Mouse (Mus musculus) limb, embryonic 14.5 days (tissue): ENCODE results near the gene Rbm34. TPM values are rescaled to one million over a fixed set of nuclear protein-coding genes. Genes with fewer than 3 reads are reported as not detected.

Experiments
- ATAC-seq: fragments of 200-750 bp; cut with Nextera tagmentation; 2 replicates; pipeline ENCODE4 v1.8.0; 2017; ENCODE audit warnings: low read depth, moderate number of reproducible peaks, moderate TSS enrichment; ENCODE audit not compliant: low FRiP score
- DNase-seq: peaks from one replicate; pipeline ENCODE4 v3.0.0-alpha.2; 2015; ENCODE audit warnings: low spot score
- H3K27ac ChIP-seq: fragments of 300-500 bp; sonication (generic); replicated peaks from 2 replicates; pipeline ENCODE4 v1.5.1; 2014; ENCODE audit warnings: low read depth, mild to moderate bottlenecking, low read length, moderate library complexity, mixed read lengths
- H3K27me3 ChIP-seq: fragments of 300-500 bp; sonication (generic); 2 replicates; pipeline ENCODE4 v1.6.1; 2014; ENCODE audit warnings: low read length, mixed read lengths; ENCODE audit not compliant: control insufficient read depth, insufficient read depth
- H3K36me3 ChIP-seq: fragments of 300-500 bp; sonication (generic); 2 replicates; pipeline ENCODE4 v1.6.1; 2014; ENCODE audit warnings: mild to moderate bottlenecking, low read length, moderate library complexity, mixed read lengths; ENCODE audit not compliant: control insufficient read depth, insufficient read depth
- H3K4me1 ChIP-seq: fragments of 300-500 bp; sonication (generic); 2 replicates; pipeline ENCODE4 v1.6.1; 2014; ENCODE audit warnings: antibody characterized with exemption, low read length, mixed read lengths; ENCODE audit not compliant: control insufficient read depth, insufficient read depth
- H3K4me2 ChIP-seq: fragments of 300-500 bp; sonication (generic); replicated peaks from 2 replicates; pipeline ENCODE4 v1.6.1; 2014; ENCODE audit warnings: low read depth, mild to moderate bottlenecking, low read length, moderate library complexity; ENCODE audit not compliant: severe bottlenecking
- H3K4me3 ChIP-seq: fragments of 300-500 bp; sonication (generic); replicated peaks from 2 replicates; pipeline ENCODE4 v1.5.1; 2014; ENCODE audit warnings: low read length
- H3K9ac ChIP-seq: fragments of 300-500 bp; sonication (generic); 2 replicates; pipeline ENCODE4 v1.6.1; 2014; ENCODE audit warnings: mild to moderate bottlenecking, low read depth, low read length, moderate library complexity; ENCODE audit not compliant: severe bottlenecking
- H3K9me3 ChIP-seq: fragments of 300-500 bp; sonication (generic); 2 replicates; pipeline ENCODE4 v1.6.1; 2016; ENCODE audit warnings: low read length; ENCODE audit not compliant: control insufficient read depth
- POLR2A ChIP-seq: fragments of 200-500 bp; IDR thresholded peaks from 2 replicates; pipeline ENCODE4 v1.8.0; 2012; ENCODE audit warnings: inconsistent platforms, mild to moderate bottlenecking, moderate library complexity, borderline replicate concordance; ENCODE audit not compliant: insufficient read depth, insufficient read length; ENCODE audit errors: extremely low read depth
- WGBS: fragments of 180-500 bp; shearing (Covaris S2); extraction: QIAGEN DNeasy Blood & Tissue Kit; methylation state at CpG from one replicate; pipeline ENCODE4 v1.1.7; 2014; 5-methylcytosine and 5-hydroxymethylcytosine counted together
- polyA plus RNA-seq, 2 experiments: library from polyadenylated mRNA; depleted of rRNA in 1 of 2; stranded (reverse) in 1 of 2; unstranded in 1 of 2; fragments of >200 nt; fragmentation: Nextera tagmentation in 1 of 2; extraction: Ambion mirVana in 1 of 2; gene quantifications; 2 replicates each; pipeline versions ENCODE4 v1.2.1 to v1.2.3; 2012 to 2014

Rbm34 gene
- polyA plus RNA-seq, 2 experiments, result 12.8 to 25.9 TPM

DNA sequence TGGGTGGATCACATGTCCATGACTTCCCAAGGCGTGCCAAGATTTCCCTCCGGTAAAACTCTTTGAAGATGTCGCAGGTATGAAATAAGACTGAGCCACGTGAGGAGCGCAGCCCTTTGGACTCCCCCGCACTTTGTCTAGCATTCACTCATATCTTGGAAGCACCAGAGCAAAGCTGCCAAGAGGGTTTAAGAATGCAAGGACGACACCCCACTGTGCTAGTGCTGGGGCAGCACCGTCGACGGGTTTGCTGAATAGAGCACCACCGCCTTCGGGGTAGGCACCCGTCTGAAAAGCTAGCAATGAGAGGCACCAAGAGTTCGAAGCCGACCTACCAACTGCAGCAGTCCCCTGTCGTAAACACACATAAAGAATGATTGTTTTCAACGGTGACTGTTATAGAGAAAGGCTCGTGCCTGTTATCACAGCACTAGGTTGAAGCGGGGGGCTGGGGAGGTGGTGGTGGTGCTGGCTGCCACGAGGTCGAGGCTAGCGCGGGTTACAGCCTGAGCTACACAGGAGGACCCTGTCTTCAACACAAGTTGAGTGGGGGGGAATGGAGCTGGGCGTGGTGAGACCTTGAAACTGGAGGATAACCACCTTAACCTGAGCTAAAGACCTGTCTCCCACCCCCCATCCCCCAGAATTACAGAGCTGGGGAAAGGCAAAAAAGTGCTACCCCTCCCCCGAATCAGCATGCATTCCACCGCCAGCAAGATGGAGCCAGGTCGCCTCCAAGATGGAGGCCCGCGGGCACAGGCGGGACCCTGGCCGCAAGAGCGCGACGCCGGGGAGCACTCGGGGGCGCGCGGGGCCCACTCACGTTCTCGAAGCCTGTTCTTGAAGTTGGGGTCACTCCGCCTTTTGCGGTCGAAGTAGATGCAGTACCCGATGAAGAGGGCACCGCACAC, 25.8 kb downstream of the Rbm34 start:
- 1% methylated on average over 40 of the region's 46 CpGs for WGBS
- Histone ChIP-seq H3K4me3 (peak overlapping the region; percentile 88), H3K9me3 (no peaks in the 10 kb centered on the region), H3K27me3 (no peaks in the 10 kb centered on the region), H3K4me2 (peak overlapping the region; percentile 88), H3K4me1 (peaks cover 10% of the 10 kb centered on the region), H3K27ac (peak overlapping the region; percentile 86), H3K36me3 (peaks cover 32% of the 10 kb centered on the region), H3K9ac (peak overlapping the region; percentile 89)
- DNase-seq, result peak; percentile 39
- peak; percentile 65 for ATAC-seq
- 0 out of 2 replicates have a peak, but pooled peaks have one; percentile 42 for TF ChIP-seq POLR2A

DNA sequence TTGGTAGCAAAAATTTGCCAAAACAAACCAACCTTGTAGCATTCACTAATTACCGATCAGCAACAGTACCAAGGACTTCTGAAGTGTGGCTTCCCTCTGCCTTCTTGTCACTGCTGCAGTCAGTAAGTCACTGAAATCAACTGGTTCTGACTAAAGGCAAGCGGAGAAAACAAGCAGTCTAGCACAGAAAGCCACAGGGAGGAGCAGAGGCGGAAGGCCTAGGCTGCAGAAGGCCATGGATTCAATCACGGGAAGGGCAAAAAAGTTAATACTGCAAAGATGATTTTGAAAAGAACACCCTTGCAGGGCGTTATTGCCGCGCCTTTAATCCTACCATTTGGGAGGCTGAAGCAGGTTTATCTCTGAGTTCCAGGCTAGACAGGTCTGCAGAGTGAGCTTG, 27.3 kb downstream of the Rbm34 start:
- peaks cover 10% of the 10 kb centered on the region for H3K4me1 ChIP-seq
- no peak overlapping the region; the same call in 1 of the 2 replicates for H3K4me2 ChIP-seq
- DNase-seq (no peak), ATAC-seq (no peak)
- WGBS, result 88% methylated on average over 7 of the region's 7 CpGs
- no peak overlapping the region for H3K9ac ChIP-seq
- peaks cover 28% of the 10 kb centered on the region for H3K36me3 ChIP-seq
- no peak overlapping the region for H3K27ac ChIP-seq
- peak overlapping the region; percentile 88; the same call in 1 of the 2 replicates for H3K4me3 ChIP-seq
- no peaks in the 10 kb centered on the region for H3K9me3 ChIP-seq
- no peak for TF ChIP-seq POLR2A
- H3K27me3 ChIP-seq, result no peaks in the 10 kb centered on the region

- WGBS, result 96% methylated on average over 3 of the region's 3 CpGs
- Histone ChIP-seq H3K4me2 (no peak overlapping the region), H3K4me3 (no peak overlapping the region), H3K4me1 (no peaks in the 10 kb centered on the region), H3K36me3 (peaks cover 71% of the 10 kb centered on the region), H3K9ac (no peak overlapping the region), H3K27me3 (no peaks in the 10 kb centered on the region), H3K9me3 (no peaks in the 10 kb centered on the region), H3K27ac (no peak overlapping the region)
- DNase-seq, result no peak
- no peak for ATAC-seq
- TF ChIP-seq POLR2A, result no peak
These were observed 33.5 kb downstream of the Rbm34 start for GRCm38 (mm10) chr8:126937337-126937736.

DNA sequence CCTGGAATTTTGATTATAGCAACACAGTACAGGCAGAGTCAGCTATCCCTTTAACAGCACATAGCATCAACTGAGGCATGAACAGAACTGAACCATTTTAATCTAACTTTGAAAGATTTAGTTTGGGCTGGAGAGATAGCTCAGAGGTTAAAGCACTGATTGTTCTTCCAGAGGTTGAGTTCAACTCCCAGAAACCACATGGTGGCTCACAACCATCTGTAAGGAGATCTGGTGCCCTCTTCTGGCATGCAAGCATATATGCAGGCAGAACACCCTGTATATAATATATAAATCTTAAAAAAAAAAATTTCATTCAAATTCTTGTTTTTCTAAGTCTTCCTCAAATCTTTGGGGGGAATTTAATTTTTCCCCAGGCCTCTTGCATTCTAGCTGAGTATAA, 34.9 kb downstream of the Rbm34 start:
- Histone ChIP-seq H3K36me3 (peaks cover 85% of the 10 kb centered on the region), H3K9ac (no peak overlapping the region), H3K27me3 (no peaks in the 10 kb centered on the region), H3K4me3 (no peak overlapping the region), H3K4me2 (no peak overlapping the region), H3K9me3 (no peaks in the 10 kb centered on the region), H3K27ac (no peak overlapping the region), H3K4me1 (no peaks in the 10 kb centered on the region)
- no peak for ATAC-seq
- no peak for TF ChIP-seq POLR2A
- DNase-seq, result no peak

DNA sequence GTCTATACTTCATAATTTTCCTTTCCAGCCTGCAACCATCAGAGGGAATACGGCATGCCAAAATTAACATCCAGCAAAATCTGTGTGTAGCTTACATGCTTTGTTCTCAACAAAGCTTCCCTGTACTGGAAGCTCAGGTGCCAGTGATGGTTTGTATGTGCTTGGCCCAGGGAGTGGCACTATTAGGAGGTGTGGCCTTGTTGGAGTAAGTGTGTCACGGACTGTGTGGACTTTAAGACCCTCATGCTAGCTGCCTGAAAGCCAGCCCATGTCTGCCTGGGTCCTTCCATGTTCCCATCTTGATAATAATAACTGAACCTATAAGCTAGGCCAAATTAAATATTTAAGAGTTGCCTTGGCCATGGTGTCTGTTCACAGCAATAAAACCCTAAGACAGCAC, 35.5 kb downstream of the Rbm34 start:
- TF ChIP-seq POLR2A, result no peak
- 98% methylated on average over 2 of the region's 2 CpGs for WGBS
- DNase-seq (no peak), ATAC-seq (no peak)
- Histone ChIP-seq H3K4me2 (no peak overlapping the region), H3K27ac (no peak overlapping the region), H3K9me3 (no peaks in the 10 kb centered on the region), H3K4me3 (no peak overlapping the region), H3K4me1 (no peaks in the 10 kb centered on the region), H3K9ac (no peak overlapping the region), H3K27me3 (no peaks in the 10 kb centered on the region), H3K36me3 (peaks cover 86% of the 10 kb centered on the region)
